Mouse (Mus musculus) large intestine, adult 2 months (tissue): ENCODE results near the gene Shc1. TPM values are rescaled to one million over a fixed set of nuclear protein-coding genes. Genes with fewer than 3 reads are reported as not detected.

ENCODE experiments used
- DNase-seq: peaks from one replicate; pipeline ENCODE4 v3.0.0-alpha.2; 2012; ENCODE audit warnings: low read depth, low spot score
- WGBS: fragments of 180-500 bp; shearing (Covaris S2); methylation state at CpG from one replicate; pipeline ENCODE4 v1.1.7; 2018; 5-methylcytosine and 5-hydroxymethylcytosine counted together
- polyA plus RNA-seq: library from polyadenylated mRNA; depleted of rRNA; stranded (reverse); fragments of >200 nt; gene quantifications from 2 replicates; pipeline ENCODE4 v1.2.3, GENCODE M21; 2012; rRNA removed

Shc1 gene
- polyA plus RNA-seq = 60.3 and 84.0 TPM in 2 replicates

GRCm38 (mm10) chr3:89418170-89418860 lies at the start of gene Shc1, which contains the start of gene Cks1b:
Gene Shc1 (plus strand): TSS chr3:89418443.
Gene Cks1b (minus strand): TSS chr3:89418383.
- DNase-seq = peak; percentile 98

GRCm38 (mm10) chr3:89373581-89374231 lies 44.5 kb upstream of the Shc1 start:
- WGBS = 17% methylated on average over 5 of the region's 5 CpGs
- DNase-seq = no peak

More at GRCm38 (mm10) chr3:89418170-89418860, at the start of gene Shc1, which contains the start of gene Cks1b:
- WGBS = under 1% methylated on average over 39 of the region's 39 CpGs

DNA sequence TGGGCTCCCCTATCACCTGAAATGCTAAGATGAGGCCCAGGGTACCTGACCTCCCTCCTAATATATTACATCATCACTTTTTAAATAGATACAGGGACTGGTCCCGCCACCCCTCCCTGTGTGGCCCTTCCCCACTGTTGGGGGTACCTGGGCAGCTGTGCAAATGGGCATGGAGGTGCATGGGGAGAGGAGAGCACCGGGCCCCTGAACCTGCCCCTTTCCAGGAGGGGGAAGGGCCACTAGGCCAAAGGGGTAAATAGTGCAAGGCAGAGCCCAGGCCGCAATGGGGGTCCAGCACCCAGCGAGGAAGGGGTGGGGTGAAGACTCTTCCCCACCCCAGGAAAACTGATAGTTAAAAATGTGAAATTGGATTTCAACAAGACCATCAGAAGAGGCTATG lies 40.4 kb upstream of the Shc1 start:
- DNase-seq = no peak
- WGBS = 77% methylated on average over 4 of the region's 4 CpGs

GRCm38 (mm10) chr3:89378394-89379067 lies 39.7 kb upstream of the Shc1 start:
- 5% methylated on average over 29 of the region's 29 CpGs for WGBS
- DNase-seq = no peak

- WGBS = 77% methylated on average over 31 of the region's 31 CpGs
- DNase-seq = no peak
These were observed 38.7 kb upstream of the Shc1 start for GRCm38 (mm10) chr3:89379388-89380131.

- WGBS = 89% methylated on average over 14 of the region's 14 CpGs
- DNase-seq = no peak
These were observed 38.0 kb upstream of the Shc1 start for GRCm38 (mm10) chr3:89380291-89380690.

DNA sequence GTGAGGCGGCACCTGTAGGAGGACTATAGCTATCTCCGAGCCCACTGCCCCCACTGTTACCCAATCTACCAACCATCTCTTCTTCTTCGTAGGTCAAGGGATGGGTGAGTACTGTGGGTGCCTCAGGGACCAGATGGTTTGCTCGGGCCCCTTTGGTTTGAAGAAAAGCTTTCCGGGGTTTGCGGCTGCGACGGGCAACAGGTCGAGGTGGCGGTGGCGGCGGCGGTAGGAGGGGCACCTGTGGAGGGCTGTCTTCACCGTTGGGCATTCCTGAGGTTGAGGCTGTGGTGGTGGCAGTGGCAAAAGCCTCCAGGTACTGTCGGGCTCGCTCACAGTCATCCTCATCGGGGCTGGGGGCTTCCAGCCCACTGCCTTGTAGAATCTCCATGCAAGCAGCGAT lies 37.5 kb upstream of the Shc1 start:
- no peak for DNase-seq
- 92% methylated on average over 18 of the region's 18 CpGs for WGBS

- no peak for DNase-seq
- WGBS = 86% methylated on average over 11 of the region's 11 CpGs
These were observed 37.0 kb upstream of the Shc1 start for GRCm38 (mm10) chr3:89381233-89381632.

- WGBS = 86% methylated on average over 9 of the region's 9 CpGs
- no peak for DNase-seq
These were observed 36.0 kb upstream of the Shc1 start for GRCm38 (mm10) chr3:89382033-89382882.

GRCm38 (mm10) chr3:89382950-89383349 lies 35.3 kb upstream of the Shc1 start:
- no peak for DNase-seq
- WGBS = 76% methylated on average over 5 of the region's 5 CpGs

GRCm38 (mm10) chr3:89383651-89384255 lies 34.5 kb upstream of the Shc1 start:
- 38% methylated on average over 5 of the region's 5 CpGs for WGBS
- DNase-seq = no peak

DNA sequence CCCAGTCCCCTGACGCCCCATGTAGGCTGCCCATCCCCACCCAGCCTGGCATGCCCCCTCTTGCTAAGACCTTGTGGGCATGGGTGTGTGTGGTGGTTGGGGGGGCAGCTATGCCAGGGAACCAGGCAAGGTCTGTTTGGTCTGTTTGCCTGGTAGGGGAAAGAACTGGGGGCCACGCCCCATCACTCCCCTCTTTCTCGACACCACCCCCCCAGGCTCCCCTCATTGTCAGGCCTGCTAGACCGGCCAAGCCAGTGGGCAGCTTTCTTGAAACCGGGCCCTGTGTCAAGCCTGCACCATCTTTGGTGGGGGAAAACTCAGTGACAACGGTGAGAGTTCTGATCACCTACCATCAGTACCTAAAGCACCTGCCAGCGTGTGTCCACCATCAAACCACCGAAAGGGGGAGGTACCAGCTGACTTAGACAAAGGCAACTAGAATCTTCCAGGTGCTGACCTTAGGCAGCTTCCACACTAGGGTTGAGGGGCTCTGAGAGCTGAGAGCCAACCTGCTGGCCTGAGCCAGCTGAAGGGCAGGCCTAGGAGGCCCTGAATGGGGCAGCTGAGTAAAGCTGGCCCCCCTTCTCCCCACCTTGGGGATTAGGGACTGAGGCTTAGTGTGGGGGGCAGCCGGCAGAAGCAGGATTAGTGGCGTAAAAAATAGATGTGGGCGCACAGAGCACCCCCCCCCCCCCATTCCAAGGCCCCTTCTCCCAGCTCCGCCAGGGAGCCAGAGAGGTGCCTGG lies 33.7 kb upstream of the Shc1 start:
- no peak for DNase-seq
- 47% methylated on average over 12 of the region's 12 CpGs for WGBS

GRCm38 (mm10) chr3:89385451-89385850 lies 32.8 kb upstream of the Shc1 start:
- WGBS = 60% methylated on average over 11 of the region's 11 CpGs
- no peak for DNase-seq

GRCm38 (mm10) chr3:89386438-89387420 lies 31.5 kb upstream of the Shc1 start:
- WGBS = 56% methylated on average over 17 of the region's 17 CpGs
- DNase-seq = no peak

- WGBS = 30% methylated on average over 11 of the region's 11 CpGs
- no peak for DNase-seq
These were observed 30.6 kb upstream of the Shc1 start for GRCm38 (mm10) chr3:89387632-89388031.

DNA sequence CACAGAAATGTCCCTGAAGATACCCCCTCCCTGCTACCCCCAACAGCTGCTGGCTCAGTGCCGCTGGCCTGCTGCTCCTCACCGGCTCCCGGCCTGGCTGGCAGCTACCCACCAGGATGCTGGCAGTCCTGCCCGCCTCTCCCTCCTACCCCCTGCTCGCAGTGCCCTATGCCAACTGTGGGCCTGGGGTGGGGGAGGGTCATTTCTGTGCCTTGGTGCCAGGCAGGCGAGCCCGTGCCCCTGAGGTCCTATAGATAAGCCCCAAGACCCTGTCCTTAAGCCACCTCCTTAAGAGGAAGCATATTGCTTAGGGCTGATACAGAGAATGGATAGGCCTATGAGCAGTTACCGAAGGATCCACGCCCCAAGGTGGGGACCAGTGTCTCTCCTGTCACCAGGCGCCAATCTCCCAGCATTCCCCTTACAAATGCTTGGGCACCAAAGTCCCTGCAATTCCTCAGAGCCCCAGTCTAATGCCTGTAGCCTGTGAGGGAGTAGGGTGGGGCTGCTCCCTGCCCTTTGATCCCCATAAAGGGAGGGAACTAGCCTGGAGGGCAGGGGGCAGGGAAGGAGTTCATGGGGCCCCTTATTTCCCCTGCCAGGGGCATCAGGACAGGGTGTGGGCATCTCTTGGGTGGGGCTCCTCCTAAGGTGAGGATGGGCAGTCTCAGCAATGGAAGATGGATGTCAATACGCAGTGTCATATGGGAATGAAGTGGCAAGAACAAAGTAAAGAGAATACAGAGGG lies 29.9 kb upstream of the Shc1 start:
- WGBS = 26% methylated on average over 11 of the region's 11 CpGs
- DNase-seq = peak; percentile 92
